Mouse (Mus musculus) midbrain, embryonic 14.5 days (tissue): ENCODE data around the gene Defb19. TPM values are rescaled to one million over a fixed set of nuclear protein-coding genes. Genes with fewer than 3 reads are reported as not detected.

Experiments
- ATAC-seq: fragments of 200-750 bp; cut with Nextera tagmentation; 2 replicates; pipeline ENCODE4 v1.8.0; 2017; ENCODE audit warnings: moderate number of reproducible peaks, moderate library complexity; ENCODE audit not compliant: low FRiP score, low TSS enrichment
- DNase-seq: peaks from one replicate; pipeline ENCODE4 v3.0.0-alpha.2; 2015
- H3K27ac ChIP-seq: fragments of 300-500 bp; sonication (generic); replicated peaks from 2 replicates; pipeline ENCODE4 v1.5.1; 2014; ENCODE audit warnings: mild to moderate bottlenecking, low read depth, low read length, moderate library complexity
- H3K27me3 ChIP-seq: fragments of 300-500 bp; sonication (generic); 2 replicates; pipeline ENCODE4 v1.6.1; 2014; ENCODE audit warnings: low read length, control low read depth, mixed read lengths; ENCODE audit not compliant: control insufficient read depth, insufficient read depth
- H3K36me3 ChIP-seq: fragments of 300-500 bp; sonication (generic); 2 replicates; pipeline ENCODE4 v1.6.1; 2014; ENCODE audit warnings: low read length, control low read depth; ENCODE audit not compliant: control insufficient read depth, insufficient read depth
- H3K4me1 ChIP-seq: fragments of 300-500 bp; sonication (generic); 2 replicates; pipeline ENCODE4 v1.6.1; 2014; ENCODE audit warnings: mild to moderate bottlenecking, antibody characterized with exemption, low read length, control low read depth; ENCODE audit not compliant: control insufficient read depth, insufficient read depth
- H3K4me2 ChIP-seq: fragments of 300-500 bp; sonication (generic); 2 replicates; pipeline ENCODE4 v1.6.1; 2014; ENCODE audit warnings: mild to moderate bottlenecking, low read length, moderate library complexity
- H3K4me3 ChIP-seq: fragments of 300-500 bp; sonication (generic); replicated peaks from 2 replicates; pipeline ENCODE4 v1.5.1; 2014; ENCODE audit warnings: low read depth, low read length
- H3K9ac ChIP-seq: fragments of 300-500 bp; sonication (generic); replicated peaks from 2 replicates; pipeline ENCODE4 v1.6.1; 2014; ENCODE audit warnings: mild to moderate bottlenecking, low read length, moderate library complexity
- H3K9me3 ChIP-seq: fragments of 300-500 bp; sonication (generic); 2 replicates; pipeline ENCODE4 v1.6.1; 2016; ENCODE audit warnings: low read length, control low read depth, mixed read lengths; ENCODE audit not compliant: control insufficient read depth
- WGBS: fragments of 180-500 bp; shearing (Covaris S2); extraction: QIAGEN DNeasy Blood & Tissue Kit; methylation state at CpG from one replicate; pipeline ENCODE4 v1.1.7; 2014; 5-methylcytosine and 5-hydroxymethylcytosine counted together
- polyA plus RNA-seq: library from polyadenylated mRNA; unstranded; fragments of >200 nt; fragmentation: Nextera tagmentation; extraction: Ambion mirVana; gene quantifications from 2 replicates; pipeline ENCODE4 v1.2.1, GENCODE M21; 2014

The Defb19 gene
- polyA plus RNA-seq, 1 experiment from 2014 or later = not detected

DNA sequence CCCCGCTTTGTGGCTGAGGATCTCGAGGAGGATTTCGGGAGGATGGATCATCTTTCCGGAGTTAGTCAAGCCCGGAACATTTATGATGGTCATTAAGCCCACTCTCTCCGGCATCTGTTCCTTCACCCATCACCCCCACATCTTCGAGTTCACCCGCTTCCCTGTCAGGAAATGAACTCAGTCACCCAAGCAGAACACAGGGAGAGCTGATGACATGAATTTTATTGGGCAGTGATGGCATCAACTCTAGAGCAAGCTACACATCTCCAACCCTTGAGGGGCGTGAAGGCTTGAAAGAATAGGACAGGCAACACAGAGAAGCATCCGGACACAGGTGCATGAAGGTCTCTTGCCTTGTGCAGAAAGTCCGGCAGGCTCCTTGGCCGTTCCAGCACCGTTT lies 42.0 kb upstream of the Defb19 start:
- Histone ChIP-seq H3K27me3 (peaks cover 16% of the 10 kb centered on the region; the same call in 1 of the 2 replicates), H3K4me1 (peaks cover 13% of the 10 kb centered on the region), H3K9me3 (no peaks in the 10 kb centered on the region), H3K36me3 (no peaks in the 10 kb centered on the region), H3K9ac (no peak overlapping the region), H3K4me3 (no peak overlapping the region), H3K4me2 (no peak overlapping the region), H3K27ac (no peak overlapping the region)
- 92% methylated on average over 13 of the region's 13 CpGs for WGBS
- DNase-seq = no peak
- no peak for ATAC-seq

DNA sequence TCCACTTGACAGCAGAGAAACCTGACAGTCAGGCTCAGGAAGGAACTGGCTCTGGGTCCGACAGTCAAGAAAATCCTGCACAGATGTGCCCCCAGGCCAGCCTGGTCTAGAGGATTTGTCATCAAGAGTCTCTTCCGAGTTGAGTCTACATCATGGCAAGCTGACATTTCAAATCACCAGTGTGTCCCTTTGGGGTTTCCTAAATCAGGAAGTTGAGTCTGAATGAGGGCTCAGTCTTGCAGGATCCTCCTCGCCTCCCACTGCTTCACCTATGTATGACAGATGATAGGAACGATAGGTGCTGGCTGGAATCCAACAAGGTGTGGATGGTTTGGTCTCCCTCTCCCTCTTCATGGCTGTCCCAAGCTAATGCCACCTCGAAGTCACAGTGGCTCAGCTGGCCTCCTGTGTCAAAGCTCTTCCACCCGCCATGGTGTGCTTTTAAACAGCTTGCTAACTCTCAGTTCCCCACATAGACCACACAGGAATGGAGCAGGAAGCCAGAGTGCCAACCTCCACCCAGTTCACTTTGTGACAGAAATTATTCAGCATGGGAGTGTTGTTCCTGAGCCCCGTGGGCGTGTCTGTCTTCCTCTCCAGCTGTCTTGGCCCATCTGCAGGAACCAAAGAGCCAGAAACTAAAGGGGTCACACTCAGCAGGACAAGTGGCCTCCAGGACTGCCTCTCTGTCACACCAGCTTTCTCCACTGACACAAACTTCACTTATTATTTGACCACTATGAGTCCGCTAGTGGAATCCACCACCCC lies 40.4 kb upstream of the Defb19 start:
- H3K9me3 ChIP-seq = no peaks in the 10 kb centered on the region
- H3K27me3 ChIP-seq = no peaks in the 10 kb centered on the region
- no peak overlapping the region for H3K4me3 ChIP-seq
- no peak overlapping the region for H3K9ac ChIP-seq
- H3K36me3 ChIP-seq = no peaks in the 10 kb centered on the region
- H3K4me2 ChIP-seq = no peak overlapping the region
- no peak overlapping the region for H3K27ac ChIP-seq
- H3K4me1 ChIP-seq = peaks cover 5% of the 10 kb centered on the region
- DNase-seq (no peak), ATAC-seq (no peak)
- 83% methylated on average over 9 of the region's 9 CpGs for WGBS

DNA sequence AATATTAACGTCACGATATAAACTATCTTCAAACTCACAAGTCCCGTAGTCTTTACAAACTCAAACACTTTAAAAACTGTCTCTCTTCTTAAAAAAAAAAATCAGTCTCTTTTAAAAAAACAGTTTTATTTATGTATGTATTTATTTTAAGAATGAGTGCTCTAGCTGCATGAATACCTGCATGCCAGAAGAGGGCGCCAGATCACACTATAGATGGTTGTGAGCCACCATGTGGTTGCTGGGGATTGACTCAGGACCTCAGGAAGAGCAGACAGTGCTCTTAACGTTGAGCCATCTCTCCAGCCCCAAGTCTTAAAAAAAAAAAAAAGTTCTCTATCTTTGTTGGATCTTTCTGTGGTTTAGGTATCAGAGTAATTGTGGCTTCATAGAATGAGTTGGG lies 37.3 kb upstream of the Defb19 start:
- Histone ChIP-seq H3K4me1 (no peaks in the 10 kb centered on the region), H3K4me2 (no peak overlapping the region), H3K9me3 (no peaks in the 10 kb centered on the region), H3K4me3 (no peak overlapping the region), H3K27me3 (no peaks in the 10 kb centered on the region), H3K36me3 (no peaks in the 10 kb centered on the region), H3K27ac (no peak overlapping the region), H3K9ac (no peak overlapping the region)
- 58% methylated on average over 5 of the region's 5 CpGs for WGBS
- no peak for DNase-seq
- no peak for ATAC-seq

DNA sequence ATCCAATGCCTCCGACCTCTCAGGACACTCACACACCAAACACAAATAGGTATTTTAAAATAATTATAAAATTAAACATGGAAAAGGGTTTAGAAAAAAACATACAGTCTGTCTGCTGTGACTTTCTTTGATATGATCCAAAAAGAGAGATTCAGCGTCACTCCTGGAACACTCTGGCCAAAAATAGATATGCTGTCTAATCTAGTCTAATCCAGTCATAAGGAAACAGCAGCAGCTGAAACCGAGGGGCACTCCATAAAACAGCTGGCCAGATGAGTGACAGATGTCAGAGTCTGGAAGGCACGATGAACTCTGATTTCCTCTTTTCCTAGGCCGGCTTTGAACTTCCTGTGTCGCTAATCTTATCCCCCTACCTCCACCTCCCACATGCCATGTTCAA lies 36.4 kb upstream of the Defb19 start:
- H3K36me3 ChIP-seq = no peaks in the 10 kb centered on the region
- no peaks in the 10 kb centered on the region for H3K27me3 ChIP-seq
- DNase-seq (no peak), ATAC-seq (no peak)
- no peaks in the 10 kb centered on the region for H3K4me1 ChIP-seq
- H3K9me3 ChIP-seq = no peaks in the 10 kb centered on the region
- H3K4me2 ChIP-seq = no peak overlapping the region
- no peak overlapping the region for H3K9ac ChIP-seq
- WGBS = 83% methylated on average over 6 of the region's 6 CpGs
- no peak overlapping the region for H3K27ac ChIP-seq
- H3K4me3 ChIP-seq = no peak overlapping the region

DNA sequence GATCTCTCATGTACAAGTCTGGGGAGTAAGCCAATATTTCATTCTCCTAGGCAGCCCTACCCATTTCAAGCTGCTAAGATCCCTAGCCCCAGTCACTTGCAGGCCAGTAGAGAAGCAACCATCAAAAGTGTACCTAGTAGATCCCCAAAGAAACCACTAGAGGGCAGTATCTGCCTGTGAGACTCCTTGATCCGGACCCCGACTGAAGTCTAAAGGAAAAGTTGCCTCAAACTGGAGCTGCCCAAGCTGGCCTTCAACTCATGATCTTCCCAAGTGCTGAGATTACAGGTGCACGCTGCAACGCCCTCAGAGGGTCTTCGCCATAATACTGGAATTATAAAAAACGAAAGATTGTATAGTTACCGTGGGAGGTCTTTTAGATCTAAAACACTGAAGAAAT lies 35.5 kb upstream of the Defb19 start:
- no peaks in the 10 kb centered on the region for H3K4me1 ChIP-seq
- no peak overlapping the region for H3K9ac ChIP-seq
- no peak overlapping the region for H3K4me3 ChIP-seq
- no peak overlapping the region for H3K4me2 ChIP-seq
- DNase-seq = peak; percentile 92
- 14% methylated on average over 7 of the region's 7 CpGs for WGBS
- H3K36me3 ChIP-seq = no peaks in the 10 kb centered on the region
- no peak overlapping the region for H3K27ac ChIP-seq
- H3K9me3 ChIP-seq = no peaks in the 10 kb centered on the region
- no peaks in the 10 kb centered on the region for H3K27me3 ChIP-seq
- ATAC-seq = no peak; the same call in 1 of the 2 replicates

DNA sequence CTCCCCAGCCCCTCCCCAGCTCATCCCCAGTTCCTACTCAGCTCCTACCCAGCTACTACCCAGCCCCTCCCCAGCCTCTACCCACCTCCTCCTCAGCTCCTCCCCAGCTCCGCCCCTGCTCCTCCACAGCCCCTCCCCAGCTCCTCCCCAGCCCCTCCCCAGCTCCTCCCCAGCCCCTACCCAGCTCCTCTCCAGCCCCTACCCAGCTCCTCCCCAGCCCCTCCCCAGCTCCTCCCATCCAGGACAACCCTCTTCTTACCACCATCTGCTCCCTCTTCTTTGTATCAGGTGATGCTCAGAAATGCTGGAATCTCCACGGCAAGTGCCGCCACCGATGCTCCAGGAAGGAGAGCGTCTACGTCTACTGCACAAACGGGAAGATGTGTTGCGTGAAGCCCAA lies 32.1 kb upstream of the Defb19 start:
- no peak for DNase-seq
- no peak overlapping the region for H3K4me2 ChIP-seq
- H3K9ac ChIP-seq = no peak overlapping the region
- 45% methylated on average over 8 of the region's 8 CpGs for WGBS
- no peaks in the 10 kb centered on the region for H3K9me3 ChIP-seq
- H3K4me1 ChIP-seq = no peaks in the 10 kb centered on the region
- no peak overlapping the region for H3K27ac ChIP-seq
- no peaks in the 10 kb centered on the region for H3K36me3 ChIP-seq
- no peak for ATAC-seq
- H3K4me3 ChIP-seq = no peak overlapping the region
- no peaks in the 10 kb centered on the region for H3K27me3 ChIP-seq

DNA sequence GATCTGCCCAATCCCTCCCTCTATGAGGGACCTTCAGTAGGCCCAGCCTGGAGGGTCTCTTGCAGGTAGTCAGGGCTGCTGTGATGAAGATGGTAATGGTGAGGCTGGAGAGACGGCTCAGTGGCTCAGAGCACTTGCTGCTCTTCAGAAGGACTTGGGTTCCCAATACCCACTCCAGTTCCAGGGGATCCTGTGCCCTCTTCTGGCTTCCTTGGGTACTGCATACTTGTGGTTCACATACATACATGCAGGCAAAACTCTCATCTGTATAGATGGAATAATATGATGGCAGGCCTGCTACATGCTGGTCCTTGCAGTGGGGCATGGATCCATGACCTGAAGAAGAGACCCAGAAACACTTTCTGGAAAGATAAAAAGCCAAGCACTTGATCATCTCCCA lies 28.6 kb upstream of the Defb19 start:
- Histone ChIP-seq H3K36me3 (no peaks in the 10 kb centered on the region), H3K9me3 (no peaks in the 10 kb centered on the region), H3K4me1 (no peaks in the 10 kb centered on the region), H3K9ac (no peak overlapping the region), H3K27ac (no peak overlapping the region), H3K27me3 (no peaks in the 10 kb centered on the region), H3K4me3 (no peak overlapping the region), H3K4me2 (no peak overlapping the region)
- no peak for DNase-seq
- no peak for ATAC-seq
- 88% methylated on average over 1 of the region's 1 CpGs for WGBS

DNA sequence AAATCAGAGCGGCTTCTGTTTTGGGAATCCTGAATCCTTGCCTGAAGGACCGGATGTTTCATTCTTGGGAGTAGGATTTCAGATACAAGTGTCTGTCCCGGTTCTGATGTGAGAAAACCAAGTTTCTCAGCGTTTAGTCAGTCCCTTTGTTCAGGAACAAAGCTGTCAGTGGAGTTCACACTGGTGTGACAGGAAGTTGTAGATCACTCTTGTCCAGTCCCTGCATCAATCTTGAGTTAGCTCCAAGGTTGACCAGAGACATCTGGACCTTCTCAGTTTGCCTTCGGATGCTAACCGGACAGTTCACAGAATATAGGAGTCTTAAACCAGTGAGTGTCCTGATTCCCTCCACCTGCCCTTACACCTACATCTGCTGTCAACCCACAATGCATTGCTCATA lies 27.6 kb upstream of the Defb19 start:
- no peak overlapping the region for H3K4me3 ChIP-seq
- H3K36me3 ChIP-seq = no peaks in the 10 kb centered on the region
- H3K27me3 ChIP-seq = no peaks in the 10 kb centered on the region
- no peak overlapping the region for H3K4me2 ChIP-seq
- no peak overlapping the region for H3K9ac ChIP-seq
- H3K9me3 ChIP-seq = no peaks in the 10 kb centered on the region
- 75% methylated on average over 6 of the region's 6 CpGs for WGBS
- no peaks in the 10 kb centered on the region for H3K4me1 ChIP-seq
- no peak for DNase-seq
- no peak overlapping the region for H3K27ac ChIP-seq
- no peak for ATAC-seq

DNA sequence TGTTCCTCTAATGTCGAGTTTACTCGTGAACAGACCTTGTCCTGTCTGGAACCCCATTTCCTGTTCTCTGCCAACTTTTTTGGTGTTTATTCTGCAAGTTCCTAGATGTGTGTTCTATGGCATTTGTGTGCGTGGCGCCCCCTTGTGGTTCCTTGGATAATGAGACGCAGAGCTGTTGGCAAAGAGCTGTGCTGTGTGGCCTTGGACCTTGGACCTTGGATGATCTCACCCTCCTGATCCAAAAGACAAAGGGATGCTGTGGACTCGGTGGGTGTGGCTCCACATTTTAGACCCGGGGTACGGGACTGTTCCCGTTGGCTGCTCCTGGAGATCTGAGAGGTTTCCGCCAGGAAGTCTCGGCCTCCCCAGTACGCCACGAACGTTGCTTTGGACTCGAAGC lies 23.9 kb upstream of the Defb19 start, which contains the start of gene Defb36:
Gene Defb36 (plus strand): TSS at position 271 of the 400 bp plus-strand sequence.
- ATAC-seq (no peak), DNase-seq (peak; percentile 25)
- Histone ChIP-seq H3K9ac (no peak within 1 kb of the TSS), H3K27me3 (no peaks in the 10 kb centered on the region), H3K4me3 (no peak within 1 kb of the TSS), H3K27ac (no peak within 1 kb of the TSS), H3K4me1 (no peaks in the 10 kb centered on the region), H3K36me3 (no peaks in the 10 kb centered on the region), H3K9me3 (no peaks in the 10 kb centered on the region), H3K4me2 (no peak within 1 kb of the TSS)
- 88% methylated on average over 15 of the region's 15 CpGs for WGBS
